Mouse (Mus musculus): ENCODE measurements around the gene A430078G23Rik.

DNA sequence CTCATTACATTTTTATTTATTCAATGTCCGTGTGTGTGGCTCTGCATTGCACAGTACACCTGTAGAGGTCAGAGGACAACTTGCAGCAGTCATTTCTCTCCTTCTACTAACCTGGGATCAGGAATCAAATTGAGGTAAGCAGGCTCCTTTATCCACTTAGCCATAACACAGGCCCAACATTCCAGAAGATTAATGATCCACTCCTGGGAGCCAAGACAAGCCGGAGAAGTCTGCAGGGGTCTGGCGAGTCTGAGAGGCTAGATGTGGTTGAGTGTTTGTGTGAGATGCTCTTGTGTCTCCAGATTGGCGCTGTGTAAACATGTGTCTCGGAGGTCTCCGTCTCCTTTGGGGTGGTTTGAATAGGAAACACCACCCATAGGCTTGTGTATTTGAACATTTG is 2.5 kb upstream of the A430078G23Rik start:
- TF ChIP-seq EP300 (optimal IDR thresholded peaks at IDR 0.05) (no peak), CTCF (IDR thresholded peaks at IDR 0.05; ENCODE audit: low read depth) (no peak)

All from stomach, postnatal 0 days (tissue).